Mouse (Mus musculus) liver, adult 2 months (tissue): ENCODE data around the gene Capza2.

Experiments used
- CTCF ChIP-seq: fragments of 200-500 bp; IDR thresholded peaks from 2 replicates; pipeline ENCODE4 v1.5.1; 2011; ENCODE audit warnings: low read depth, low read length, control low read depth
- POLR2A ChIP-seq: fragments of 200-500 bp; IDR thresholded peaks from 2 replicates; pipeline ENCODE4 v1.6.1; 2011; ENCODE audit warnings: low read length, control low read depth; ENCODE audit not compliant: insufficient read depth; ENCODE audit errors: extremely low read depth

DNA sequence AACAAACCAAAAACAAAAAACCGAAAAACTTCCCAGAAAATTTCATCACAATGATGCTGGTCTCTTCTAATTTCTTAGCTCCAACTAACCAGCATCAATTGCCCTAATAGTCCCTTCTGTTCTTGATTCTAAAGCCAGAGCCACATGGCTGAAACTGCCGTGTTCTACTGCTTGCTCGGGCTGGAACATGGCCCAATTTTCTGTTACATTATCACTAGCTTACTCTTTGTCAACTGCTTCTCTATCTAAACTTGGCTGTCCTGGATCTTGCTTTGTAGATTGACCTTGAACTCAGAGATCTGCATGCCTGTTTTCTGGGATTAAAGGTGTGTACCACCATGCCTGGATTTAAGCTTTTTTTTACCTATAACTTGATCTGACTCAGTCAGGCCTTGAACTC is 69.9 kb downstream of the Capza2 start:
- TF ChIP-seq CTCF (no peak), POLR2A (no peak)
